Mouse (Mus musculus): ENCODE results near the gene Wnt16.
A peak's percentile ranks its signal among the peaks of the same experiment; 100 is the strongest.

The Wnt16 gene

GRCm38 (mm10) chr6:22325364-22326072, 37.5 kb downstream of the Wnt16 start:
- peak; percentile 60 to 66 for DNase-seq (ENCODE audit: low spot score in 2 of 2)

- no peak for DNase-seq (ENCODE audit: low spot score in 2 of 2)
These were observed 38.3 kb downstream of the Wnt16 start for GRCm38 (mm10) chr6:22326289-22326688.

GRCm38 (mm10) chr6:22327091-22327490, 39.1 kb downstream of the Wnt16 start:
- DNase-seq (ENCODE audit: low spot score in 2 of 2), result no peak

GRCm38 (mm10) chr6:22327931-22328330, 39.9 kb downstream of the Wnt16 start:
- DNase-seq (ENCODE audit: low spot score in 2 of 2), result no peak

GRCm38 (mm10) chr6:22330169-22330960, 42.3 kb downstream of the Wnt16 start:
- DNase-seq (ENCODE audit: low spot score in 2 of 2), result peak; percentile 68 to 76

- no peak for DNase-seq (ENCODE audit: low spot score in 2 of 2)
These were observed 44.5 kb downstream of the Wnt16 start for GRCm38 (mm10) chr6:22332548-22332947.

GRCm38 (mm10) chr6:22339763-22340542, 51.9 kb downstream of the Wnt16 start:
- DNase-seq (ENCODE audit: low spot score in 2 of 2), result no peak

- no peak for DNase-seq (ENCODE audit: low spot score in 2 of 2)
These were observed 52.8 kb downstream of the Wnt16 start for GRCm38 (mm10) chr6:22340779-22341178.

- no peak for DNase-seq (ENCODE audit: low spot score in 2 of 2)
These were observed 55.3 kb downstream of the Wnt16 start for GRCm38 (mm10) chr6:22343292-22343691.

GRCm38 (mm10) chr6:22343706-22344105, 55.7 kb downstream of the Wnt16 start:
- DNase-seq (ENCODE audit: low spot score in 2 of 2), result no peak

- no peak for DNase-seq (ENCODE audit: low spot score in 2 of 2)
These were observed 56.4 kb downstream of the Wnt16 start for GRCm38 (mm10) chr6:22344443-22344842.

GRCm38 (mm10) chr6:22347132-22347902, 59.3 kb downstream of the Wnt16 start:
- DNase-seq (ENCODE audit: low spot score in 2 of 2), result no peak

Data from spleen, postnatal 36 days (tissue).